Mouse (Mus musculus) layer of hippocampus, postnatal 10 days (tissue): ENCODE measurements around the gene Samd14. TPM values are rescaled to one million over a fixed set of nuclear protein-coding genes. Genes with fewer than 3 reads are reported as not detected.

Source experiments
- DNase-seq, 2 experiments: peaks; one replicate each; pipeline ENCODE4 v3.0.0; 2021; ENCODE audit warnings: low spot score in 2 of 2
- total RNA-seq, 2 experiments: library from RNA; stranded (reverse); gene quantifications; 2 replicates each; pipeline ENCODE4 v1.2.3; 2021

The Samd14 gene
- total RNA-seq, 2 experiments from 2014 or later = 107 TPM

GRCm38 (mm10) chr11:95033617-95034016, 23.9 kb downstream of the Samd14 start:
- no peak for DNase-seq

- no peak for DNase-seq
These were observed 25.2 kb downstream of the Samd14 start for GRCm38 (mm10) chr11:95034902-95035301.

GRCm38 (mm10) chr11:95036521-95036920, 26.8 kb downstream of the Samd14 start:
- DNase-seq = no peak

- peak in 1 of 2 experiments; percentile 24 for DNase-seq
These were observed 27.6 kb downstream of the Samd14 start for GRCm38 (mm10) chr11:95037306-95037705.

DNA sequence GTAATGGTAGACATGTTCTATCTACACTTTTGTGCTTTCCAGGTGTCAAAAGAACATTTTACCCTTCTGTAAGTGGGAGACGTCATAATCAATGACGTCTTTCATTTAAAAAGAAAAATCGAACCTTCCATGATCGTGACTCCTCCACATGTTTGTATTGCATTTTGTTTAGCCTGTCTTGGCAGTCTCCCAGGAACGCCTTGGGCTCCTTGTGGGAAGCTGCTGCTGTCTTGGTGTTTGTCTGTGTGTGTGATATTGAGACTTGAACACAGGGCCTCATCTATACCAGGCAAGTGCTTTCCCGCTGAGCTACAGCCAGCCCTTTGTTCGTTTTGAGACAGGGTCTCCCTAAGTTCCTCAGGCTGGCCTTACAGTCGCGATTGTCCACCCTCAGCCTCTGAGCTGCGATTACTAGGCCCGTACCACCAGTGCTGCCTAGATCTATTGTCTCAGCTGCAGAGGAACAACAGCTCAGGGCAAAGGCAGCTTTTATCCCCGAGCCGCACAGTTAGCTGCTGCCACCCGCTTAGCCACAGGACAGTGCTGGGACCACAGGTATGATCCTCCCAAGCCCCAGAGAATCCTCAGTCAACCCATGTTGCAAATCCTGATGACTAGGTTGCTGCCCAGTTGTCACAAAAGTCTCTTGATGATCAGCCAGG, 28.6 kb downstream of the Samd14 start:
- DNase-seq = no peak

GRCm38 (mm10) chr11:95038818-95039655, 29.4 kb downstream of the Samd14 start:
- DNase-seq = peak in 1 of 2 experiments; percentile 13

GRCm38 (mm10) chr11:95039766-95040165, 30.1 kb downstream of the Samd14 start:
- no peak for DNase-seq

- DNase-seq = peak; percentile 49 to 50
These were observed 30.9 kb downstream of the Samd14 start for GRCm38 (mm10) chr11:95040491-95041138.

DNA sequence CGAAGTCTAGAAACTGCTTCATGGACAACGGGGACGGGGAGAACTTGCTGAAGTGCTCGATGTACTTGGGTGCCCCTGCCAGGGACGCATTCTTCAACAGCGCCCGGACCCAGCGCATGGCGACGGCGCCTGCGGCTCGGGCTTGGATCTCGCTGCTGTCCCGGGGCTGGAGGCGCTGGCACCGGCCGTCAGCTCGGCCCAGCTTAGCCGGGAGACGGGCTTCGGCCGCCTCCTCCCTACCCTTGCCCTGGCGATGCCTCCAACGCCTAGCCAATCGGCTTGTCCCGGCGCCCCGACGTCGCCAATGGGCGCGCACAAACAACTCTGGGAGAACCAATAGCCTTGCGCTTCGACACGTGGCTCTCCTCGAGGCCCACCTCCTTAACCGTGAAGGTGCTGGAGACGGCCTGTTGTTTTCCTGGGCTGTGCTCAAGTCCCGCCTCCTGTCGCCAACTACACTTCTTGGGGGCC, 31.5 kb downstream of the Samd14 start, which contains the start of gene Pdk2:
TSS of gene Pdk2 (minus strand) at position 216 of the 471 bp plus-strand sequence.
- DNase-seq = peak; percentile 94 to 95

- peak; percentile 83 to 87 for DNase-seq
These were observed 32.4 kb downstream of the Samd14 start for GRCm38 (mm10) chr11:95042096-95042495.

- DNase-seq = no peak
These were observed 33.4 kb downstream of the Samd14 start for GRCm38 (mm10) chr11:95043060-95043459.

GRCm38 (mm10) chr11:95043608-95044007, 33.9 kb downstream of the Samd14 start:
- DNase-seq = no peak

GRCm38 (mm10) chr11:95044185-95044870, 34.6 kb downstream of the Samd14 start:
- no peak for DNase-seq

DNA sequence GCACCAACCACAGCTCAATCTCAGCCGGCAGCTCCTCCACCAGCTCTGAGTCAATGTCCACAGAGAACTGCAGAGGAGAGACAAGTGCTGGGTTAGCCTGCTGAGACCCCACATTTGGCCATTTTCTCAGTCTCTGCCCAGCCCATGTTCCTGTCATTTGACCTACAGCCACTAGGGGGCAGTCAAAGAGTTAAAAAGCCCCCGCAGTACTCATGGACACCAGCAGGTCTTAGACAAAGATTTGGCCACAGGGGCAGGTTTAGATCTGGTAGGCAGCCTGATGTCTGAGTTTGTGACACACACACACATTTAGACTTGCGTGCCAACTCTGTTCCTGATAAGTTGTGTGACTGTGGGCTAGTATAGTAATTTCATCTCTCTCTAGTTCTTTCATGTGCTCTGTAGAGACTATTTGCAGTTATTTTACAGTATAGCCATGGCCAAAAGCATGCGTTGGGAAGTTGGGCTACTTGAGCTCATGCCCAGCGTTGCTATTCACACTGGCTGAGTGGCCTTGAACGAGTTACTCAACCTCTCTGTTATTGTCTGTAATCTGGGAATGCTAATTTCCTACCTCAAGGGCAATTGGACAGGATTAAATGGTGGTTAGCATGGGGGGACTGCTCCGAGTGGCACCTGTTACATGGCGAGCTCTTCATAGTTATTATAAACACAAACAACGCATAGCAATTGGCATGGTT, 37.5 kb downstream of the Samd14 start:
- peak; percentile 69 to 73 for DNase-seq

- no peak for DNase-seq
These were observed 43.4 kb downstream of the Samd14 start for GRCm38 (mm10) chr11:95053062-95053461.

GRCm38 (mm10) chr11:95056768-95057501, 47.3 kb downstream of the Samd14 start:
- peak in 1 of 2 experiments; percentile 44 for DNase-seq

GRCm38 (mm10) chr11:95069226-95069957, 59.7 kb downstream of the Samd14 start:
- no peak for DNase-seq

DNA sequence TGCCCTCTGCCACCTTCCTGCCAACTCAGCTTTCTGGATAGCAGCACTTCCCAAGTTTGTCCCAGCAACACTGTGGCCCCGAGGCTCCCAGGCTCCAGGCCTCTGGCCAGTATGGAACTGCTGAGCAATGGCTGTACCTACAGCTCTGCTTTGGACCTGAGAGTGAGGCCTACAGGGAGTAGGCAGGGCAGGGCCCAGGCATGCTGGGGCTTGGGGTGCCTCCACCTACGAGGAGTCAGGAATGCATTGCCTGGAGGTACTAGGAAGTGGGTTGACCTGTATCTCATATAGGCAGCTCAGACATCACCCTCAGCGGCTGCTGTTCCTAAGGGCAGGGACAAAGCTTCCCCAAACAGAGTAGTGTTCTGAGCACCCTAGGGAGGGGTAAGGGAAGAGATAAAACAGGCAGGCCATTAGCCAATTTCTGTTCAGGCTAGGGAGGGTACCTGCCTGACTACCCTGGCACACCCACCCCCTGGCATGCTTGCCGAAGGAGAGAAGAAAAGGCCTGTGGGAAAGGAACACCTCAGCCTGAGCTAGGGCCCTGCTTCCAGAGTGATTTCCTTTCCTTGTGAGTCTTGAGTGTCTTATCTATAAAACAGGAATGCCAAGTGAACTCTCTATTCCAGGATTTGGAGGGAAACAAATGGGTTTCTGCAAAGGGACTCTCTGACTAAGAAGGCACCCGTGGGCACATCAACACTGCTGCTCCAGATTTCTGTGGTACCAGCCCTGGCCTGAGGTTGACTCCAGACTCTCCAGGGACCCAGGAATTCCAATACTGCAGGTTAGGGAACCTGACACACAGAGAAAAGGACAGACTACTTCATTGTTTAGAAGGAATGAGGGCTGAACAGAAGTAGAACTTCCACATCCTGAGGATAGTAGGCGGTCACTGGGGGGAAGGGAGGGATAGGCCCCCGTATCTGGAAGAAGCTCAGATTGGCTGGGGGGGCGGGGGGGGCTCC, 60.7 kb downstream of the Samd14 start:
- DNase-seq = no peak
